ENCODE assay signal across 24 mouse cellular contexts in the genomic region with DNA sequence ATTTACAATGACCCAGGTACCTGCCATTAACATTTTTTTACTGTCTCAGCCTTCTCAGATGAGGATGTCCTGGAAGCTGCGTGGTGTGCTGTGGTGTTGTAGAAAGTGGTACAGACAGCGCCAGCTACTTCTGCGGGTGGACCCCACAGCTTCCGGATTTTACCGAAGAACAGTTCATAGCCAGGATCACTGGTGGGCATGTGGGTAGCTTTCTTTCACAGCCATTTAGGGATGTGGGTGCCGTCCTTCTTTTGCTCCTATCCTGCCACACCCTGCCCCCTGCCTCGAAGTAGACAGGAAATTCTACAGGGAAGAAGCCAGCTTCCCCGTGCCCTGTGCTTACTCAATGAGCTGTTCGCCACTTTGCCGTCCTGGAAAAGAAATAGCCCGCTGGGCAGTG.
"Had no signal": no experiment of that assay in that cellular context is flagged by ENCODE, and none has a peak within 500 bp of the region (broad histone marks: within the 10 kb centered on the region; RNA-seq: fewer than 3 reads in every experiment).

No protein-coding gene starts in this region.

- H3K36me3 ChIP-seq: heart, embryonic 10.5 days; heart, embryonic 12.5 days; hindbrain, embryonic 10.5 days; hindbrain, embryonic 13.5 days; hindbrain, embryonic 15.5 days; kidney, embryonic 15.5 days; limb, embryonic 10.5 days; limb, embryonic 12.5 days; liver, embryonic 13.5 days had no signal

- DNase-seq: gastrocnemius, postnatal 14 days; gastrocnemius, postnatal 36 days; heart, adult 18-20 months; heart, postnatal 10 days; heart, postnatal 4 days; kidney, adult 11 months; kidney, adult 2 months; kidney, adult 9 months; kidney, postnatal 14 days; kidney, postnatal 36 days; layer of hippocampus, adult 9-11 months; liver; liver, embryonic 13.5 days had no signal

- H3K4me3 ChIP-seq: heart, embryonic 10.5 days; heart, embryonic 12.5 days; hindbrain, embryonic 10.5 days; hindbrain, embryonic 13.5 days; hindbrain, embryonic 15.5 days; kidney, embryonic 15.5 days; left cerebral cortex, adult 2 months; limb, embryonic 10.5 days; limb, embryonic 12.5 days; liver, embryonic 13.5 days had no signal

- H3K9me3 ChIP-seq: hindbrain, embryonic 13.5 days; hindbrain, embryonic 15.5 days; kidney, embryonic 15.5 days; liver, embryonic 13.5 days had no signal

- ATAC-seq: hindbrain, postnatal 0 days; intestine, embryonic 16.5 days had no signal

- H3K27me3 ChIP-seq: heart, embryonic 12.5 days; hindbrain, embryonic 15.5 days; kidney, embryonic 15.5 days; liver, embryonic 13.5 days had no signal
